Mouse (Mus musculus): ENCODE data around the gene Nbr1. TPM values are rescaled to one million over a fixed set of nuclear protein-coding genes. Genes with fewer than 3 reads are reported as not detected.
A peak's percentile ranks its signal among the peaks of the same experiment; 100 is the strongest.
"Not testable (repeated sequence)": the region's sequence is repeated elsewhere in the genome, so short reads cannot be mapped to it uniquely, and the experiment has no call there.

The Nbr1 gene
- polyA plus RNA-seq, 1 experiment = 66.6 TPM

GRCm38 (mm10) chr11:101582054-101583035 lies 30.4 kb downstream of the Nbr1 start, which contains the start of gene Tmem106a:
TSS of gene Tmem106a (plus strand) at chr11:101582242.
- DNase-seq (ENCODE audit: low read depth in 1 of 2, low spot score in 2 of 2) = peak; percentile 12 to 46
- 19% methylated on average over 29 of the region's 31 CpGs for WGBS
- Histone ChIP-seq H3K4me1 (ENCODE audit: control insufficient read depth, insufficient read depth, insufficient read length) (peaks cover 7% of the 10 kb centered on the region; the same call in 1 of the 2 replicates), H3K27ac (ENCODE audit: insufficient read depth, low read length) (peak within 1 kb of the TSS; percentile 45; the same call in 1 of the 2 replicates), H3K36me3 (ENCODE audit: control insufficient read depth, insufficient read depth, low read length) (peaks cover 19% of the 10 kb centered on the region), H3K27me3 (ENCODE audit: control insufficient read depth, insufficient read depth, low read length) (no peaks in the 10 kb centered on the region), H3K4me3 (ENCODE audit: extremely low read depth, insufficient read depth, insufficient read length) (peak within 1 kb of the TSS; percentile 60)
- TF ChIP-seq CTCF (IDR thresholded peaks at IDR 0.05; ENCODE audit: extremely low read depth, insufficient read depth, insufficient read length, insufficient replicate concordance) = no peak

- DNase-seq (ENCODE audit: low read depth in 1 of 2, low spot score in 2 of 2) = no peak
- Histone ChIP-seq H3K27ac (ENCODE audit: insufficient read depth, low read length) (no peak overlapping the region), H3K27me3 (ENCODE audit: control insufficient read depth, insufficient read depth, low read length) (no peaks in the 10 kb centered on the region), H3K36me3 (ENCODE audit: control insufficient read depth, insufficient read depth, low read length) (peaks cover 12% of the 10 kb centered on the region), H3K4me3 (ENCODE audit: extremely low read depth, insufficient read depth, insufficient read length) (no peak overlapping the region), H3K4me1 (ENCODE audit: control insufficient read depth, insufficient read depth, insufficient read length) (peaks cover 7% of the 10 kb centered on the region; the same call in 1 of the 2 replicates)
- 77% methylated on average over 2 of the region's 2 CpGs for WGBS
- TF ChIP-seq POLR2A (IDR thresholded peaks at IDR 0.05; ENCODE audit: low read depth, low read length) (no peak), CTCF (IDR thresholded peaks at IDR 0.05; ENCODE audit: extremely low read depth, insufficient read depth, insufficient read length, insufficient replicate concordance) (no peak)
Observed at GRCm38 (mm10) chr11:101583205-101583604, 31.3 kb downstream of the Nbr1 start.

GRCm38 (mm10) chr11:101585031-101585430 lies 33.1 kb downstream of the Nbr1 start:
- H3K4me3 ChIP-seq (ENCODE audit: extremely low read depth, insufficient read depth, insufficient read length); H3K27ac ChIP-seq (ENCODE audit: insufficient read depth, low read length); DNase-seq (ENCODE audit: low read depth in 1 of 2, low spot score in 2 of 2): not testable (repeated sequence)

GRCm38 (mm10) chr11:101585805-101586204 lies 33.9 kb downstream of the Nbr1 start:
- WGBS = 80% methylated on average over 4 of the region's 4 CpGs
- Histone ChIP-seq H3K36me3 (ENCODE audit: control insufficient read depth, insufficient read depth, low read length) (peaks cover 6% of the 10 kb centered on the region; the same call in 1 of the 2 replicates), H3K27me3 (ENCODE audit: control insufficient read depth, insufficient read depth, low read length) (no peaks in the 10 kb centered on the region), H3K27ac (ENCODE audit: insufficient read depth, low read length) (no peak overlapping the region), H3K4me3 (ENCODE audit: extremely low read depth, insufficient read depth, insufficient read length) (no peak overlapping the region), H3K4me1 (ENCODE audit: control insufficient read depth, insufficient read depth, insufficient read length) (peaks cover 7% of the 10 kb centered on the region; the same call in 1 of the 2 replicates)
- TF ChIP-seq POLR2A (IDR thresholded peaks at IDR 0.05; ENCODE audit: low read depth, low read length) = no peak
- TF ChIP-seq CTCF (IDR thresholded peaks at IDR 0.05; ENCODE audit: extremely low read depth, insufficient read depth, insufficient read length, insufficient replicate concordance) = no peak
- DNase-seq (ENCODE audit: low read depth in 1 of 2, low spot score in 2 of 2) = no peak

More at GRCm38 (mm10) chr11:101585031-101585430, 33.1 kb downstream of the Nbr1 start:
- not testable (repeated sequence) for H3K27me3 ChIP-seq (ENCODE audit: control insufficient read depth, insufficient read depth, low read length); H3K36me3 ChIP-seq (ENCODE audit: control insufficient read depth, insufficient read depth, low read length); H3K4me1 ChIP-seq (ENCODE audit: control insufficient read depth, insufficient read depth, insufficient read length)
- 96% methylated on average over 1 of the region's 1 CpGs for WGBS

GRCm38 (mm10) chr11:101587676-101588075 lies 35.7 kb downstream of the Nbr1 start:
- DNase-seq (ENCODE audit: low read depth in 1 of 2, low spot score in 2 of 2) = no peak
- TF ChIP-seq CTCF (IDR thresholded peaks at IDR 0.05; ENCODE audit: extremely low read depth, insufficient read depth, insufficient read length, insufficient replicate concordance) (no peak), POLR2A (IDR thresholded peaks at IDR 0.05; ENCODE audit: low read depth, low read length) (no peak)
- H3K36me3 ChIP-seq (ENCODE audit: control insufficient read depth, insufficient read depth, low read length) = peaks cover 5% of the 10 kb centered on the region; the same call in 1 of the 2 replicates
- H3K27ac ChIP-seq (ENCODE audit: insufficient read depth, low read length) = no peak overlapping the region; the same call in 1 of the 2 replicates
- no peak overlapping the region for H3K4me3 ChIP-seq (ENCODE audit: extremely low read depth, insufficient read depth, insufficient read length)
- 90% methylated on average over 10 of the region's 10 CpGs for WGBS
- peaks cover under 1% of the 10 kb centered on the region; the same call in 1 of the 2 replicates for H3K4me1 ChIP-seq (ENCODE audit: control insufficient read depth, insufficient read depth, insufficient read length)
- no peaks in the 10 kb centered on the region for H3K27me3 ChIP-seq (ENCODE audit: control insufficient read depth, insufficient read depth, low read length)

- Histone ChIP-seq H3K4me1 (ENCODE audit: control insufficient read depth, insufficient read depth, insufficient read length) (no peaks in the 10 kb centered on the region), H3K36me3 (ENCODE audit: control insufficient read depth, insufficient read depth, low read length) (peaks cover 5% of the 10 kb centered on the region; the same call in 1 of the 2 replicates), H3K4me3 (ENCODE audit: extremely low read depth, insufficient read depth, insufficient read length) (no peak overlapping the region), H3K27ac (ENCODE audit: insufficient read depth, low read length) (no peak overlapping the region), H3K27me3 (ENCODE audit: control insufficient read depth, insufficient read depth, low read length) (no peaks in the 10 kb centered on the region)
- no peak for DNase-seq (ENCODE audit: low read depth in 1 of 2, low spot score in 2 of 2)
- no peak for TF ChIP-seq CTCF (IDR thresholded peaks at IDR 0.05; ENCODE audit: extremely low read depth, insufficient read depth, insufficient read length, insufficient replicate concordance)
- WGBS = 92% methylated on average over 7 of the region's 7 CpGs
Observed at GRCm38 (mm10) chr11:101588868-101589267, 36.9 kb downstream of the Nbr1 start.

- TF ChIP-seq CTCF (IDR thresholded peaks at IDR 0.05; ENCODE audit: extremely low read depth, insufficient read depth, insufficient read length, insufficient replicate concordance) (peak; percentile 61; the same call in 1 of the 2 replicates), POLR2A (IDR thresholded peaks at IDR 0.05; ENCODE audit: low read depth, low read length) (no peak)
- DNase-seq (ENCODE audit: low read depth in 1 of 2, low spot score in 2 of 2) = peak; percentile 45 to 56
- H3K4me3 ChIP-seq (ENCODE audit: extremely low read depth, insufficient read depth, insufficient read length) = no peak overlapping the region
- no peaks in the 10 kb centered on the region for H3K27me3 ChIP-seq (ENCODE audit: control insufficient read depth, insufficient read depth, low read length)
- H3K36me3 ChIP-seq (ENCODE audit: control insufficient read depth, insufficient read depth, low read length) = peaks cover 5% of the 10 kb centered on the region; the same call in 1 of the 2 replicates
- H3K27ac ChIP-seq (ENCODE audit: insufficient read depth, low read length) = no peak overlapping the region
- no peaks in the 10 kb centered on the region for H3K4me1 ChIP-seq (ENCODE audit: control insufficient read depth, insufficient read depth, insufficient read length)
- WGBS = 31% methylated on average over 5 of the region's 5 CpGs
Observed at GRCm38 (mm10) chr11:101589444-101589843, 37.5 kb downstream of the Nbr1 start.

Data from spleen, adult 2 months (tissue).